8 mouse cellular contexts compared by ENCODE assay signal in the genomic region with DNA sequence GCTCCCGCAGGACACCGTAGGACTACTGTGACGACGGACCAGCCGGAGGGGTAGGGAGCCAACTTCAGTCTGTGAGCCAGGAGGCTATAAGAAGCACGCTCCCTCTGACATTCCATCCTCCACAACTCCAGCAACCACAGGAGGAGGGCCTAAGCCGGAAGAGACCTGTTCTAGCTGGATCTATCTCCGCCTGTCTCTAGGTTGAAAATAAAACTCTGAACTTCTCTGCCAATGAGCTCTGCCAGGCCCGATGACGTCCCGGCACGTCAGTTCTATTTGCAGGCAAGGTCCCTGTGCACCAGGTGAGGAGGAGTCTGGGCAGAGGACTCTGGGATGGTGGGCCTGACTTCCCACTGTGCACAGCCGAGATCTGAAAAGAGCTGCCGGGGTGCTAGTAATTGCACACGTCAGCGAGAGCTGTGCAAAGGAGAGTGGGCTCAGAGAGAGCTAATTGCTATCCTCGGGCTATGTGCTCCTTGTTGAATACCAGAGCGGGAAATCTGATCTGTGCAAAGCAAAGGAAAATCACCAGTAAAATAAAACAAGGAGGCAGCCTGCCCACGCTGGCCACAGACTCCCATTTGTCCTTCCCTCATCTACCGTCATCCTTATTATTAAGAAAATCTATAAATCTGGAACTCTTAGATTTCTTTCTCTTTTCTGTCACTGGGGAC. TPM values are rescaled to one million over a fixed set of nuclear protein-coding genes. Genes with fewer than 3 reads are reported as not detected.
DNase-seq lines count a peak whose midpoint lies in the region; ATAC-seq lines count a peak whose summit lies in the region.

No protein-coding gene starts in this region.

- peak; percentile 69 for ATAC-seq in inflammation-experienced regulatory T-cells, adult 6 months
- ATAC-seq in megakaryocyte, adult 5-6 weeks (ENCODE audit: poor library complexity, severe bottlenecking): peak; percentile 55

- intact Hi-C loops in left cerebral cortex, postnatal 10 days (cut with DNase I): loop anchor here (2.0 kb wide), 1 partner anchor 57 kb away; no protein-coding TSS in a partner anchor

- peak; percentile 89 for DNase-seq in adrenal gland, adult 2 months
- DNase-seq in embryo, embryonic 10.5 days (ENCODE audit: low spot score): peak; percentile 86
- DNase-seq in gastrocnemius, postnatal 25 days: peak; percentile 76
- DNase-seq in left cerebral cortex, postnatal 10 days (ENCODE audit: extremely low spot score in 1 of 2, low spot score in 2 of 2): peak; percentile 81
- peak; percentile 86 to 91 for DNase-seq in right cerebral cortex, adult 2 months (ENCODE audit: low spot score in 2 of 2)
- DNase-seq in c-Kit-positive CD71-positive TER-119-positive erythroid progenitor cells, embryonic 14.5 days (ENCODE audit: low spot score): no peak

RNA-seq across cellular contexts. Expression of gene Maml3, which starts 58.7 kb away (rescaled TPM):
- 1 to 10 TPM; 7.8 TPM for total RNA-seq in adrenal gland, adult 2 months (2021)
- 5.2 and 5.3 TPM in 2 replicates for polyA plus RNA-seq in adrenal gland, adult 2 months (2012; rRNA removed)
- total RNA-seq in gastrocnemius, postnatal 25 days (2021): 1 to 10 TPM; 2.4 to 2.5 TPM
- polyA plus RNA-seq in inflammation-experienced regulatory T-cells, adult 6 months (2017; shearing (Covaris generic)): 1 to 10 TPM in 1 of 3 experiments, under 1 TPM in 1, not detected in 1; 0.68 to 2.2 TPM
- 1 to 10 TPM; 7.2 to 7.8 TPM for total RNA-seq in left cerebral cortex, postnatal 10 days (2021)
- 3.1 and 4.9 TPM in 2 replicates for total RNA-seq in megakaryocyte, adult 5-6 weeks (2015)
- total RNA-seq in megakaryocyte, adult 5-6 weeks (2017): 4.3 and 4.6 TPM in 2 replicates
